Mouse (Mus musculus): ENCODE results near the gene Map3k10.

The Map3k10 gene

DNA sequence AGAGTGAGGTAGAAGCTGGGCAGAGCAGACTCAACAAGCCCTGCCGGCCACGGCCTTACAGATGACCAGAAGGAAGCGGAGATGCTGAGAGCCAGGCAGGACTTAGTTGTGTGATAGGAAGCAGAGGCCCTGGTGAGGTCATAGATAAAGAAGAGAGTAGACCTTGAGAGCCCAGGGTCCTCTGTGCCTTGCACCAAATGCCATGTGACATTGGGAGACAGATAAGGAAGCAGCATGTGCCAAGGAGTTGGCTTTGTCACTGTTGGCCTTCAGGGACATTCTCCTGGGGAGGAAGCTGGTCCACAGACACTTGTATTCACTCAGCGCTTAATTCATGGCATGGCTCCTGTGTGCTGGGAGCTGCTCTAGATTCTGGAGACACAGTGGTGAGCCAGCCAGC, 65.1 kb downstream of the Map3k10 start:
- DNase-seq (ENCODE audit: low spot score in 2 of 2), result no peak

DNA sequence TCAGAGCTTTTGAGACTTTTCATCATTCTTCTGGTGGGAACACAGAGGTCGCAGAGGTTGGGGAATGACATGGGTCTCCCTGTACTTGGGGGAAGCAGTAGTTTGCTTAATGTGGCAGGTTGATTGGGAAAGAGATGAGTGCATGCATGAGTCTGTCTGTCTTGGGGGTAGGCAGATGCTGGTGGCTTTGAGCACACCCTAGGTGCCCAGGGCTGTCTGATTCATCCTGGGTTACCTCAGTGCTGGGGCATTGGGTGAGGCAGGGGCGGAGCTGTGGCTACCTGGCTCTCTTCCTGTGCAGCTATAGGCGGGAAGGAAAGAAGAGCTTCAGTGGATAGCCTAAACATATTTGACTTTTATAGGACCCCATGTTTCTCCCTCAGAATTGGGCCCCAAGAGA, 66.3 kb downstream of the Map3k10 start:
- no peak for DNase-seq (ENCODE audit: low spot score in 2 of 2)

DNA sequence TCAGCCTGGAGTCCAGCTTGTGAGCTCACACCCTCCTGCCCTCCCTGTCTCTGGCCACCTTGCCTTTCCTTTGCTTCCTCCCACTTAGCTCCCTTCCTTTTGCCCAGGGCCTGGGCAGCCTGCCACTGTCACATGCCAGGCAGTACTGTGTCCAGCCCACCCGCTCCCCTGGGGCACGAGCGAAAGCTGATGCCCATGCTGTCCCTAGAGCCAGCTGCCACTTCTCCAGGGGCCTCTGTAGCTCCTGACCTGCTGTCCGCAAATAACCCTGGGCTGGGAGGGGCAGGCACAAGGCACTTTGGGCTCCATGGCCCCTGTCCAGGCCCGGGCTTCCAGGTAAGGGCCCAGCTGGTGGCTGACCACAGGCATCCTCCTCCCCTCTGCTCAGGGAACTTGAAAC, 66.8 kb downstream of the Map3k10 start:
- no peak for DNase-seq (ENCODE audit: low spot score in 2 of 2)

DNA sequence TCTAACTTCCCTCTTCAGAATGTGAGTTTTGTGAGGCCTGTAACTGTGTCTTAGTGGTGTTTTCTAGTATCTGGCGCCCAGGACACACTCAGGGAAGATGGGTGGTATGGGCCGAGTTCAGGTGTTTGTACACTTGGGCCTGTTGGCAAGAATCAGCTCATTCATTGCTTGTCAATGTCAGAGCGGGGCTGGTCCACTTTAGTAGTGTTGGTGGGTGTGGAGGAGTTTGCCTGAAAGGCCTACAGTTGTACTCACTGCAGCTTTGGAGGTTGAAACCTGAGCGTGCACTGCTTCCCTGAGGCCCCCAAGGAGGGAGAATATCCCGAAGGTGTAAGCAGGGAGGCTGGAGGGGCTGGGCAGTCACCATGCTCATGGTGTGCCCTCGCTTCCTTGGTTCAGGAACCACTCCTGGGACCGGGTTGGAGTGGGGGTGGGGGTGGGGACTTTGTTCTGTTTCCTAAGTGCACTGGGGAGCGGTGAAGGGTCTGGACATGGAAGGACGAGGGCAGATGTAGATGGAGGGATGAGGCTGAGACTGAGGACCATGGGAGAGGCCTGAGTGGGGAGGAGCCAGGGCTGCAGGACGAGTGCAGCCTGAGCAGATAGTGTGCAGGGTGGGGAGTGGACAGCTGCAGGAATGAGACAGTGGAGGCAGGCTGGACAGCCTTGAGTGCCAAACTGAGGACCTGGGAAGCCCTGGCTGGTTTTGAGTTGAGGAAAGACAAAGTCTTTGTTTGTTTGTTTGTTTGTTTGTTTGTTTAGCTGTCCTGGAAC, 67.7 kb downstream of the Map3k10 start:
- DNase-seq (ENCODE audit: low spot score in 2 of 2), result no peak

Data from natural killer cell, adult 2 months (primary cell).